Mouse (Mus musculus) midbrain, embryonic 11.5 days (tissue): ENCODE measurements around the gene Krtap29-1. TPM values are rescaled to one million over a fixed set of nuclear protein-coding genes. Genes with fewer than 3 reads are reported as not detected.

Source experiments
- ATAC-seq: fragments of 200-750 bp; cut with Nextera tagmentation; 2 replicates; pipeline ENCODE4 v1.8.0; 2017; ENCODE audit warnings: moderate TSS enrichment, moderate library complexity; ENCODE audit not compliant: low FRiP score
- DNase-seq: peaks from one replicate; pipeline ENCODE4 v3.0.0; 2015; ENCODE audit warnings: low spot score; ENCODE audit errors: missing footprints
- H3K27ac ChIP-seq: fragments of 300-500 bp; sonication (generic); 2 replicates; pipeline ENCODE4 v1.5.1; 2014; ENCODE audit warnings: low read depth, low read length
- H3K27me3 ChIP-seq: fragments of 300-500 bp; sonication (generic); 2 replicates; pipeline ENCODE4 v1.6.1; 2014; ENCODE audit warnings: mild to moderate bottlenecking, low read length, moderate library complexity, mixed read lengths; ENCODE audit not compliant: control insufficient read depth, insufficient read depth
- H3K36me3 ChIP-seq: fragments of 300-500 bp; sonication (generic); 2 replicates; pipeline ENCODE4 v1.6.1; 2014; ENCODE audit warnings: mild to moderate bottlenecking, low read length, moderate library complexity, mixed read lengths; ENCODE audit not compliant: control insufficient read depth, insufficient read depth
- H3K4me1 ChIP-seq: fragments of 300-500 bp; sonication (generic); 2 replicates; pipeline ENCODE4 v1.6.1; 2014; ENCODE audit warnings: low read length; ENCODE audit not compliant: control insufficient read depth, insufficient read depth
- H3K4me2 ChIP-seq: fragments of 300-500 bp; sonication (generic); 2 replicates; pipeline ENCODE4 v1.6.1; 2014; ENCODE audit warnings: mild to moderate bottlenecking, moderate library complexity
- H3K4me3 ChIP-seq: fragments of 300-500 bp; sonication (generic); 2 replicates; pipeline ENCODE4 v1.5.1; 2014; ENCODE audit warnings: low read depth, low read length
- H3K9ac ChIP-seq: fragments of 300-500 bp; sonication (generic); 2 replicates; pipeline ENCODE4 v1.6.1; 2014; ENCODE audit warnings: low read length
- H3K9me3 ChIP-seq: fragments of 300-500 bp; sonication (generic); 2 replicates; pipeline ENCODE4 v1.6.1; 2016; ENCODE audit warnings: low read length; ENCODE audit not compliant: control insufficient read depth
- WGBS: fragments of 180-500 bp; shearing (Covaris S2); extraction: QIAGEN DNeasy Blood & Tissue Kit; methylation state at CpG from one replicate; pipeline ENCODE4 v1.1.7; 2014; 5-methylcytosine and 5-hydroxymethylcytosine counted together
- polyA plus RNA-seq: library from polyadenylated mRNA; unstranded; fragments of >200 nt; fragmentation: Nextera tagmentation; extraction: Ambion mirVana; gene quantifications from 2 replicates; pipeline ENCODE4 v1.2.1, GENCODE M21; 2014

The Krtap29-1 gene
- polyA plus RNA-seq, 1 experiment from 2014 or later = not detected

DNA sequence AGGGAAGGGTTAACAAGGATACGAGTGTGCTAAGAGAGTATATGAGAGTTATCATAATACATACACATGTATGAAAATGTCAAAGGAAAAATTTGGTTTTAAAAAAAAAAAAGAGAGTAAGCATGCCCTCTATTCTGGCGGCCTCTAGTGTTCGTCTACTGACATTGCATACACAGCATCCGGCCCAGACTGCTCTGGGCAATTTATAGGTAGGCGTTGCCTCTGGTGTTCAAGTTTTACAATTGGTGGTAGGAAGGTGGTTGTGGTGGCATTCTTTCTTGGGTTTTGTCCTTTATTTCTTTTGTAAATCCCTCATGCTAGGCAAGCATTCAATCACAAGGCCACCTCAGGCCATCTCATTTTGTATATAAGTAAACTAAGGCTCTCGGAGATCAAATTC lies 26.0 kb upstream of the Krtap29-1 start:
- H3K4me1 ChIP-seq = no peaks in the 10 kb centered on the region
- H3K27ac ChIP-seq = no peak overlapping the region
- H3K9me3 ChIP-seq = no peaks in the 10 kb centered on the region
- no peak overlapping the region for H3K9ac ChIP-seq
- H3K36me3 ChIP-seq = no peaks in the 10 kb centered on the region
- no peaks in the 10 kb centered on the region for H3K27me3 ChIP-seq
- H3K4me3 ChIP-seq = no peak overlapping the region
- ATAC-seq (no peak), DNase-seq (peak; percentile 84)
- 27% methylated on average over 6 of the region's 6 CpGs for WGBS
- H3K4me2 ChIP-seq = no peak overlapping the region

DNA sequence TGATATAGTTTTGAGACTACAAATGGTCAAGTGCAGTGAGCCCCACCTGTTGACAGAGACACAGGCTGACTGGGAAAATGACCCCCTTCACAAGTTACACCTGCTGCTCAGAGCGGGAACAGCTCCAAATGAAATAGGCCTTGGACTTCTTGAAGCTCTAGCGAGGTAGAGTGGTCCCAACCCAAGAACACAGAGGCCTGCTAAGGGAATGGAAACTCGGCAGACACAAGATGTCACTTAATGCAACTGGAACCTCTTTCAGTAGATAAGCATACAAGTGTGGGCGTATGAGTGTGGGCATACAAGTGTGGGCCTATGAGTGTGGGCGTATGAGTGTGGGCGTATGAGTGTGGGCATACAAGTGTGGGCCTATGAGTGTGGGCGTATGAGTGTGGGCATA lies 20.2 kb upstream of the Krtap29-1 start:
- H3K4me2 ChIP-seq = no peak overlapping the region
- H3K27me3 ChIP-seq = no peaks in the 10 kb centered on the region
- 94% methylated on average over 7 of the region's 7 CpGs for WGBS
- no peaks in the 10 kb centered on the region for H3K9me3 ChIP-seq
- H3K27ac ChIP-seq = no peak overlapping the region
- H3K9ac ChIP-seq = no peak overlapping the region
- H3K4me1 ChIP-seq = no peaks in the 10 kb centered on the region
- DNase-seq (no peak), ATAC-seq (no peak)
- H3K4me3 ChIP-seq = no peak overlapping the region
- H3K36me3 ChIP-seq = no peaks in the 10 kb centered on the region

- Histone ChIP-seq H3K4me1 (no peaks in the 10 kb centered on the region), H3K27ac (no peak overlapping the region), H3K9ac (no peak overlapping the region), H3K4me2 (no peak overlapping the region), H3K27me3 (no peaks in the 10 kb centered on the region), H3K36me3 (no peaks in the 10 kb centered on the region), H3K4me3 (no peak overlapping the region), H3K9me3 (no peaks in the 10 kb centered on the region)
- WGBS = 74% methylated on average over 4 of the region's 4 CpGs
- ATAC-seq (no peak), DNase-seq (no peak)
Observed at GRCm38 (mm10) chr11:99994384-99994661, 15.5 kb upstream of the Krtap29-1 start.

- ATAC-seq (no peak), DNase-seq (peak; percentile 82)
- Histone ChIP-seq H3K9ac (no peak within 1 kb of the TSS), H3K4me3 (no peak within 1 kb of the TSS), H3K9me3 (no peaks in the 10 kb centered on the region), H3K27ac (no peak within 1 kb of the TSS), H3K4me2 (peak within 1 kb of the TSS; percentile 32), H3K36me3 (no peaks in the 10 kb centered on the region), H3K27me3 (no peaks in the 10 kb centered on the region), H3K4me1 (no peaks in the 10 kb centered on the region)
- 36% methylated on average over 26 of the region's 26 CpGs for WGBS
Observed at GRCm38 (mm10) chr11:99993620-99994383, 14.9 kb upstream of the Krtap29-1 start, which contains the start of gene Krtap17-1. Gene Krtap17-1 (minus strand): TSS chr11:99993994.

DNA sequence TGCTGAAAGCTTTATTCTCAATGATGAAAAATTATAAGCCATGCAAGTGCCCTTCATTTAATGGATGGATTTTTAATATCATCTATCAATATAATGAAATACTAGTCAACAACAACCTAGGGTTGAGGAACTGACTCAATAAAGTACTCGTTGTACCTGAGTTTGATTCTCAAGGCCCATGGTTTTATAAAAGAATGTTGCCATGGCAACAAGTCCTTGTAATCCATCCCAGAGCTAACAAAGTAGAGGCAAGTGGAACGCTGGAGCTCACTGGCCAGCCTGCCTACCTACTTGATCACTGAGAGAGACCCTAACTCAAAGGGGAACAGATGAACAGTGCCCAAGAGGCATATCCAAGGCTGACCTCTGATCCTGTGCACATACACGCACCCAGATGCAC lies 11.7 kb upstream of the Krtap29-1 start:
- WGBS = 70% methylated on average over 3 of the region's 3 CpGs
- Histone ChIP-seq H3K9ac (no peak overlapping the region), H3K4me2 (no peak overlapping the region), H3K4me1 (no peaks in the 10 kb centered on the region), H3K9me3 (no peaks in the 10 kb centered on the region), H3K4me3 (no peak overlapping the region), H3K27me3 (no peaks in the 10 kb centered on the region), H3K36me3 (no peaks in the 10 kb centered on the region), H3K27ac (no peak overlapping the region)
- DNase-seq = no peak
- no peak for ATAC-seq

- ATAC-seq = no peak
- H3K4me2 ChIP-seq = no peak overlapping the region
- H3K27me3 ChIP-seq = no peaks in the 10 kb centered on the region
- no peaks in the 10 kb centered on the region for H3K9me3 ChIP-seq
- DNase-seq = no peak
- no peak overlapping the region for H3K9ac ChIP-seq
- no peaks in the 10 kb centered on the region for H3K36me3 ChIP-seq
- H3K4me1 ChIP-seq = no peaks in the 10 kb centered on the region
- 85% methylated on average over 6 of the region's 6 CpGs for WGBS
- H3K4me3 ChIP-seq = no peak overlapping the region
- no peak overlapping the region for H3K27ac ChIP-seq
Observed at GRCm38 (mm10) chr11:99989881-99990405, 11.1 kb upstream of the Krtap29-1 start.

DNA sequence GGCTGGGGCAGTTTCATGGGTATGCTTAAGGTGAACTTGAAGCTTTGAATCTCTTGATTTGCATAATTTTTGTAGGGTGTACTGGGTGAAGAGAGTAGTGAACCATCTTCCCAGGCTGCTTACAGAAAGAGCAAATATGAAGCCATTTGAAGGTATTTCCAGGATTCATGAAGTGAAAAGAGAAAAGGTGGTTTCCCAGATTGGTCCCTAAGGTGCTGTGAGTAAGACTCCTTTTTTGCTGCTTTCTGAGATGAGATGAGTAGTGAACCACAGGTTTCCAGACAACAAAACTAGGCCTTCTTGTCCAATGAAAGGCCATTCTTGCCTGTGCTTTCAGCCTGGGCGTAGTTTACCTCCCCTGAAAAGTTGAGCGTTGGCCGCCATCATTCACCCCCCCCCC lies 9.7 kb upstream of the Krtap29-1 start:
- Histone ChIP-seq H3K4me1 (no peaks in the 10 kb centered on the region), H3K4me3 (no peak overlapping the region), H3K9ac (no peak overlapping the region), H3K27me3 (no peaks in the 10 kb centered on the region), H3K9me3 (no peaks in the 10 kb centered on the region), H3K27ac (no peak overlapping the region), H3K36me3 (no peaks in the 10 kb centered on the region), H3K4me2 (no peak overlapping the region)
- DNase-seq (no peak), ATAC-seq (no peak)
- WGBS = 90% methylated on average over 3 of the region's 3 CpGs

GRCm38 (mm10) chr11:99986180-99986647 lies 7.4 kb upstream of the Krtap29-1 start, which contains the start of gene Krtap16-1:
Gene Krtap16-1 (minus strand): TSS chr11:99986597.
- no peak for DNase-seq
- Histone ChIP-seq H3K4me3 (no peak within 1 kb of the TSS), H3K9me3 (no peaks in the 10 kb centered on the region), H3K9ac (no peak within 1 kb of the TSS), H3K4me1 (no peaks in the 10 kb centered on the region), H3K36me3 (no peaks in the 10 kb centered on the region), H3K27ac (no peak within 1 kb of the TSS), H3K27me3 (no peaks in the 10 kb centered on the region), H3K4me2 (no peak within 1 kb of the TSS)
- ATAC-seq = no peak
- WGBS = 91% methylated on average over 8 of the region's 8 CpGs

DNA sequence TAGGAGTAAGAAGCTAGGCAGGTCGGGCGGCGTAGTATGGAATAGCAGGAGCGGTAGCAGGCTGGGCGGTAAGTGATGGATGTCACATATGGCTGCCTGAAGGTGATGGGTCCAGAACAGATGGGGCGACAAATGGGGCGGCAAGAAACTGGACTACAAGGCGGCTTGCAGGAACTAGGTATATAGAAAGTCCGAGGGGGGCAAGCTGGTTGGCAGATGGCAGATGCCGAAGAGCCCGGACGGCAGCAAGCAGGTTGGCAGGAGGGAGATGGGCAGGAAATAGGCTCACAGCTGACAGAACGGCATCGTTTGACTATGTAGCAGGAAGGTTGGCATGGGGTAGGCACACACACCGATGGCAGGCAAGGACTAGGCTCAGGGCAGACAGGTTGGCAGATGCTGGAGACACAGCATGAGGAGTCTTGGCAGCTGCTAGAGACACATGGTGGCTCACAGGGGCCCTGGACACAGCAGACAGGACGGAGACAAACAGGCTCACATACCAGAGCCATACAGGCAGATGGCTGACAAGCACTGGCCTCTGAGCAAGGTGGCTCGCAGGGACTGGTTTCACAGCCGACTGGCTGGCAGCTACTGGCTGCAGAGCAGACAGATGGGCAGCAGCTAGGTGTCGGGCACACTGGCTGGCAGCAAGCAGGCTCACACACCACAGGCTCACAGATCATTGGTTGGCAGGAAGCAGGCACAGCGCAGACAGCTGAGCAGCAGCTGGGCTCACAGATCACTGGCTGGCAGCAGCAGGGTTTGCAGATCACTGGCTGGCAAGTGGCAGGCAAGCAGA lies 6.6 kb upstream of the Krtap29-1 start:
- H3K9ac ChIP-seq = no peak overlapping the region
- no peak overlapping the region for H3K4me2 ChIP-seq
- H3K4me3 ChIP-seq = no peak overlapping the region
- no peaks in the 10 kb centered on the region for H3K27me3 ChIP-seq
- no peaks in the 10 kb centered on the region for H3K36me3 ChIP-seq
- no peaks in the 10 kb centered on the region for H3K9me3 ChIP-seq
- WGBS = 87% methylated on average over 20 of the region's 20 CpGs
- H3K4me1 ChIP-seq = no peaks in the 10 kb centered on the region
- no peak for ATAC-seq
- no peak for DNase-seq
- H3K27ac ChIP-seq = no peak overlapping the region
